Mouse (Mus musculus): ENCODE results near the gene Yars. TPM values are rescaled to one million over a fixed set of nuclear protein-coding genes. Genes with fewer than 3 reads are reported as not detected.
A peak's percentile ranks its signal among the peaks of the same experiment; 100 is the strongest.

Gene Yars
- polyA plus RNA-seq, 1 experiment from 2014 or later = 91.4 TPM

GRCm38 (mm10) chr4:129261196-129261595 lies 71.6 kb downstream of the Yars start, which contains the start of gene C77080:
Gene C77080 (minus strand): TSS chr4:129261404.
- Histone ChIP-seq H3K9ac (no peak within 1 kb of the TSS), H3K4me3 (no peak within 1 kb of the TSS), H3K27me3 (no peaks in the 10 kb centered on the region), H3K4me2 (replicated peaks) (peak within 1 kb of the TSS; percentile 13; the same call in 1 of the 2 replicates), H3K9me3 (no peaks in the 10 kb centered on the region), H3K4me1 (peaks cover 29% of the 10 kb centered on the region), H3K36me3 (no peaks in the 10 kb centered on the region), H3K27ac (0 out of 2 replicates have a peak within 1 kb of the TSS, but pooled peaks have one; percentile 46)
- WGBS = 6% methylated on average over 3 of the region's 4 CpGs
- ATAC-seq (ENCODE audit: insufficient number of reproducible peaks, insufficient read depth, low FRiP score, low TSS enrichment) = no peak

- H3K9ac ChIP-seq = no peak overlapping the region
- H3K9me3 ChIP-seq = no peaks in the 10 kb centered on the region
- no peaks in the 10 kb centered on the region for H3K27me3 ChIP-seq
- H3K4me2 ChIP-seq (replicated peaks) = peak overlapping the region; percentile 13; the same call in 1 of the 2 replicates
- H3K36me3 ChIP-seq = no peaks in the 10 kb centered on the region
- H3K4me3 ChIP-seq = no peak overlapping the region
- peaks cover 22% of the 10 kb centered on the region for H3K4me1 ChIP-seq
- 36% methylated on average over 19 of the region's 19 CpGs for WGBS
- H3K27ac ChIP-seq = 0 out of 2 replicates have a peak overlapping the region, but pooled peaks have one; percentile 57
- ATAC-seq (ENCODE audit: insufficient number of reproducible peaks, insufficient read depth, low FRiP score, low TSS enrichment) = peak; percentile 35; the same call in 1 of the 2 replicates
Observed at GRCm38 (mm10) chr4:129263225-129264021, 73.9 kb downstream of the Yars start.

GRCm38 (mm10) chr4:129266191-129266590 lies 76.6 kb downstream of the Yars start:
- ATAC-seq (ENCODE audit: insufficient number of reproducible peaks, insufficient read depth, low FRiP score, low TSS enrichment) = no peak; the same call in 1 of the 2 replicates
- no peak overlapping the region for H3K4me3 ChIP-seq
- H3K36me3 ChIP-seq = no peaks in the 10 kb centered on the region
- 74% methylated on average over 4 of the region's 4 CpGs for WGBS
- no peak overlapping the region for H3K4me2 ChIP-seq (replicated peaks)
- H3K9me3 ChIP-seq = no peaks in the 10 kb centered on the region
- no peak overlapping the region for H3K9ac ChIP-seq
- H3K27me3 ChIP-seq = no peaks in the 10 kb centered on the region
- H3K4me1 ChIP-seq = peaks cover 13% of the 10 kb centered on the region
- no peak overlapping the region for H3K27ac ChIP-seq

- peaks cover 11% of the 10 kb centered on the region for H3K4me1 ChIP-seq
- no peaks in the 10 kb centered on the region for H3K27me3 ChIP-seq
- H3K36me3 ChIP-seq = no peaks in the 10 kb centered on the region
- H3K9me3 ChIP-seq = no peaks in the 10 kb centered on the region
- H3K4me2 ChIP-seq (replicated peaks) = no peak overlapping the region
- no peak overlapping the region for H3K27ac ChIP-seq
- WGBS = 73% methylated on average over 5 of the region's 5 CpGs
- no peak for ATAC-seq (ENCODE audit: insufficient number of reproducible peaks, insufficient read depth, low FRiP score, low TSS enrichment)
- no peak overlapping the region for H3K9ac ChIP-seq
- no peak overlapping the region for H3K4me3 ChIP-seq
Observed at GRCm38 (mm10) chr4:129266821-129267220, 77.3 kb downstream of the Yars start.

GRCm38 (mm10) chr4:129268698-129269097 lies 79.1 kb downstream of the Yars start:
- no peak overlapping the region for H3K4me2 ChIP-seq (replicated peaks)
- H3K9ac ChIP-seq = no peak overlapping the region
- WGBS = 35% methylated on average over 1 of the region's 1 CpGs
- no peak overlapping the region for H3K27ac ChIP-seq
- H3K27me3 ChIP-seq = no peaks in the 10 kb centered on the region
- H3K9me3 ChIP-seq = no peaks in the 10 kb centered on the region
- no peaks in the 10 kb centered on the region for H3K36me3 ChIP-seq
- peaks cover 8% of the 10 kb centered on the region for H3K4me1 ChIP-seq
- no peak for ATAC-seq (ENCODE audit: insufficient number of reproducible peaks, insufficient read depth, low FRiP score, low TSS enrichment)
- no peak overlapping the region for H3K4me3 ChIP-seq

Other genes with a start within 250 kb of the Yars start
- gene Azin2, start 227.3 kb upstream of the Yars start, polyA plus RNA-seq (2016; fragmentation: Nextera tagmentation; extraction: Ambion mirVana) = 28.8 and 30.8 TPM in 2 replicates
- gene Ak2, start 197.8 kb upstream of the Yars start, polyA plus RNA-seq (2016; fragmentation: Nextera tagmentation; extraction: Ambion mirVana) = 184 and 185 TPM in 2 replicates
- 10.9 and 11.3 TPM in 2 replicates for gene Rnf19b, start 131.5 kb upstream of the Yars start, polyA plus RNA-seq (2016; fragmentation: Nextera tagmentation; extraction: Ambion mirVana)
- 6.3 and 7.6 TPM in 2 replicates for gene Tmem54, start 84.2 kb upstream of the Yars start, polyA plus RNA-seq (2016; fragmentation: Nextera tagmentation; extraction: Ambion mirVana)
- 3.6 and 4.7 TPM in 2 replicates for gene Hpca, start 67.7 kb upstream of the Yars start, polyA plus RNA-seq (2016; fragmentation: Nextera tagmentation; extraction: Ambion mirVana)
- gene Fndc5, start 52.8 kb upstream of the Yars start, polyA plus RNA-seq (2016; fragmentation: Nextera tagmentation; extraction: Ambion mirVana) = 9.6 and 9.9 TPM in 2 replicates
- 27.9 and 28.7 TPM in 2 replicates for gene S100pbp, start within 50 bp of the Yars start, polyA plus RNA-seq (2016; fragmentation: Nextera tagmentation; extraction: Ambion mirVana)
- gene C77080, start 71.6 kb downstream of the Yars start, polyA plus RNA-seq (2016; fragmentation: Nextera tagmentation; extraction: Ambion mirVana) = 5.2 and 5.6 TPM in 2 replicates
- gene Sync, start 97.9 kb downstream of the Yars start, polyA plus RNA-seq (2016; fragmentation: Nextera tagmentation; extraction: Ambion mirVana) = 1.1 and 1.2 TPM in 2 replicates
- 487 and 522 TPM in 2 replicates for gene Rbbp4, start 145.6 kb downstream of the Yars start, polyA plus RNA-seq (2016; fragmentation: Nextera tagmentation; extraction: Ambion mirVana)
- 38.9 and 43.7 TPM in 2 replicates for gene Zbtb8os, start 145.9 kb downstream of the Yars start, polyA plus RNA-seq (2016; fragmentation: Nextera tagmentation; extraction: Ambion mirVana)
- 9.9 and 10.8 TPM in 2 replicates for gene Zbtb8a, start 188.4 kb downstream of the Yars start, polyA plus RNA-seq (2016; fragmentation: Nextera tagmentation; extraction: Ambion mirVana)

Data from embryonic facial prominence, embryonic 12.5 days (tissue).